Mouse (Mus musculus): ENCODE results near the gene Pmm1.

Pmm1 gene

DNA sequence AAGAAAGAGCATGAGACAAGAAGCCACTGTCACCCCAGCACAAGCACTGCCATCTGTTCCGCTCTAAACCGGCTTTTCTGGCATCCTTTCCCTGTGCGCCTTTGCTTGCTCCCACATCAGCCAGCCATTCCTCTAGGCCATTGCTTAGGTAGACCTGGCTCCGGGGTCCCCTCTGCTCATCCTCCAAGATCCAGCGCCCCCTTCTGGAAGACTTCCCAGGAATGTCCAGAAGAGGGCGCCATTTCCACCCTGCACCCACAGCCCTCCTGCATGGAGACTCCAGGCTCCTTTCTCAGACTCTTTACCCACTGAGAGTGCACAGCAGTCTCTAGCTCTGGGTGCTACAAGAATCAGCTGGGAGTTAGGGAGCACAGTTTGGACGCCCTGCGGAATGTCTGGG is 4.3 kb downstream of the Pmm1 start:
- no peak for DNase-seq (ENCODE audit: low spot score in 2 of 2)

DNA sequence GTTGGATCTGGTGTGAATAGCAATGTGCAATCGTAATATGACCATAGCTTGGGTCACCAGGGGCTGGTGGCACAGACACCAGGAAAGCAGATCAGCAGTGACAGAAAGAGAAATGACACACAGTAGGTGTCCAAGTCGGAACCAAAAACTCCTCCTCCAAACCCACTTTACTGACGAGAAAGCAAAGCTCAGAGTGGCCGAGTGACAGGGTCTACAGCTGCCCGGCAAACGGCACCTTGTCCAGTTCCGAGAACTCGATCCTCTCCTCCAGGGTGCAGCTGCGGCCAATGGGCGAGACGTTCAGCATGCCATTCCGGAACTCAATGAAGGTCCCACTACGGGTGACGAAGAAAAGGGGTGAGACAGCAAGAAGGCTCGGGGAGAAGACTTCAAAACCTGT is 5.3 kb downstream of the Pmm1 start:
- DNase-seq (ENCODE audit: low spot score in 2 of 2) = no peak

- DNase-seq (ENCODE audit: low spot score in 2 of 2) = no peak
Observed at GRCm38 (mm10) chr15:81954716-81955115, 6.0 kb downstream of the Pmm1 start.

GRCm38 (mm10) chr15:81954151-81954583 is 6.6 kb downstream of the Pmm1 start:
- DNase-seq (ENCODE audit: low spot score in 2 of 2) = no peak

DNA sequence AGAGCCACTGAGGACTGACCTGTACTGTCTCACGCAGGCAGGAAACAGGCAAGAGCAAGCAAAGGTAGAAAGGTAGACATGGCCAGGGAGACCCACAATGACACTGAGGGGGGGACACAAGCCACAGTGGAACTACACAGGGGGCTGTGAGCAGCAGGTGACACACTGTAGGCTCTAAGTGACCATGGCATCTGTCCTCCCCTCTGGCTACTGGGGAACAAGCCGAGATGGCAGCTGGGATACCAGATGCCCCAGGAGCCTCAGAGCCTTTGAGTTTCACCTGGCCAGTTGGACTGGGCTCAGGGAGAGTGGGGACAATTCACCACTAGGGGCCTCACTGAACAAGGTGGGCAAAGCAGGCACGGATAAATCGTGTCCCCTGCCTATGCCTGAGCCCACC is 8.4 kb downstream of the Pmm1 start:
- DNase-seq (ENCODE audit: low spot score in 2 of 2) = no peak

DNA sequence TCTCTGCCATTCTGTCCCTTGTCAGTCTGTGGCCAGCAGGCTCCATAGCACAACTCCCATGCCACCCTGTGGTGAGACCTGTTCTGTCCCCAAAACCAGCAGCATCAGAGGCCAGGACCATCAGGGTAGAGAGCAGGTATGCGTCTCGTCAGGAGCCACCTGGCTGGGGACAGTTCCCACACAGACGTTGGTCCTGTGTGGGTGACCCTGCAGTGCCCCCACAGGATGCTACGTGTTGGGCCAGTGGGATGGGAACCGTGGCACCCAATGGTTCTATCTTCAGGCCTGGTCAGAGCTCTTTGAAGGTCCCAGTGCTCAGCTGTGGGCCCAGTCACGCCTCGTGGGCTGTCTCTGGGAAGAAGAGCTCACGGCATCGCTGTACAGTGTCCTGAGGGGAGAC is 9.6 kb downstream of the Pmm1 start:
- DNase-seq (ENCODE audit: low spot score in 2 of 2) = no peak

GRCm38 (mm10) chr15:81950716-81951115 is 10.0 kb downstream of the Pmm1 start:
- no peak for DNase-seq (ENCODE audit: low spot score in 2 of 2)

- DNase-seq (ENCODE audit: low spot score in 2 of 2) = no peak
Observed at GRCm38 (mm10) chr15:81949476-81950131, 11.1 kb downstream of the Pmm1 start.

GRCm38 (mm10) chr15:81949076-81949475 is 11.7 kb downstream of the Pmm1 start:
- no peak for DNase-seq (ENCODE audit: low spot score in 2 of 2)

- no peak for DNase-seq (ENCODE audit: low spot score in 2 of 2)
Observed at GRCm38 (mm10) chr15:81943176-81943749, 17.5 kb downstream of the Pmm1 start.

GRCm38 (mm10) chr15:81941010-81941409 is 19.7 kb downstream of the Pmm1 start:
- no peak for DNase-seq (ENCODE audit: low spot score in 2 of 2)

- DNase-seq (ENCODE audit: low spot score in 2 of 2) = no peak
Observed at GRCm38 (mm10) chr15:81940219-81940618, 20.5 kb downstream of the Pmm1 start.

DNA sequence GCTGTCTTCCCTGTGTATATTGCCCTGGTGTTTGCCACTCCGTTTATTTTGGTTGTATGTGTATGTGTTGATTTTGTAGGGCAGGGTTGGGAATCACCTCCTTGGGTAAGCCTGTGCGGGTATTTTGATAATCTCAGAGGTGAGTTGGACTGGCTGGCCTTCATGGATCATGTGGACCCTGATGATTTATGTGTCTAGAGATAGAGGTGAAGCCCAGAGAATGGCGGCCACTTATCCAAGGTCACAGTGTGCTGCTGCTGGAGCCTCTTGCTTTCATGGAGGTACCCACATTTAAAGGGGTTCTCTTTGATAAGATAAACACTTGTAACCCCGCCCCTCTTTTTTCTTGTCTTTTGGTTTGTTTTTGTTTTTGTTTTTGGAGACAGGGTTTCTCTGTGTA is 21.0 kb downstream of the Pmm1 start:
- DNase-seq (ENCODE audit: low spot score in 2 of 2) = no peak

GRCm38 (mm10) chr15:81939157-81939715 is 21.5 kb downstream of the Pmm1 start:
- DNase-seq (ENCODE audit: low spot score in 2 of 2) = no peak

- DNase-seq (ENCODE audit: low spot score in 2 of 2) = no peak
Observed at GRCm38 (mm10) chr15:81938246-81938645, 22.5 kb downstream of the Pmm1 start.

DNA sequence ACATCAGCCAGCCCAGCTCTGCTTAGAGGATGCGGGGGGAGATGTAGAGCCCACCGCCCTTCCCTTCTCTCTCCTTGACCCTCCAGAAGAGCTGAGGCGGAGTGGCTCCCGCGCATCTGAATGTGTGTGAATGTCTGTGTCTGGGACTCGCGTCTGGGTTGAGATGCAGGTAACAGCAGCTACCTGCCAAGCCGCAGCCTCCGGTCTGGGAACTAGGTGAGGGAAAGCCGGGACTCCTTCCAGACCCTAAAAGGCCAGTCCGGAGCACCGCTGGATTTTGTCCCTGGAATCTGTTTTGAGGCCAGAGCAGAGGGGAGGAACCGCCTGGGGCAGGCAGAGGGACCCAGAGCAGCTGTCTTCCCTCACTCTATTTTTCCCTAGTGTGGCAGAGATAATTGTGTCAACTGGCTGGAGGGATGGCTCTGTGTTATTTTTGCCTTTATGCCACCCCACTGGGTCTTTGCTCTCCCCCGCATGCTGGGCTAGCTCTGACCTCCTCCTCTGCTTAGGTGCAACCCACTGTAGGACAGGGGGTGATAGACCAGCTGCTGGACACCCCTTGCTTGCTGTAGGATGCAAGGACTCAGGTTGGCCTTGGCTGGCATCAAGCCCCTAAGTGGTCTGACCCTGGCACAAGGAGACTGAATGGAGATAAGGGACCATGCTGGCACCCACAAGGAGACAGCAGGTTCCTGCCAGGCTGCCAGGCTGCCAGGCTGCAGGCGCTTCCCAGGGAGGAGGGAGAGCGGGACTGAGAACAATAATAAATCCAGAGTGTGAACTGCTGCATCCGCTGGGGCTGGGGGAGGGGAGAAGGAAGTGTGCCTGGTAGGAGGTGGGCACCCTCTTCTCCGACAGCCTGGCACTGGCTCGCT is 23.4 kb downstream of the Pmm1 start:
- no peak for DNase-seq (ENCODE audit: low spot score in 2 of 2)

GRCm38 (mm10) chr15:81936679-81937078 is 24.1 kb downstream of the Pmm1 start, which contains the start of gene Csdc2:
Gene Csdc2 (plus strand): TSS chr15:81936759.
- DNase-seq (ENCODE audit: low spot score in 2 of 2) = peak; percentile 30 to 33

- DNase-seq (ENCODE audit: low spot score in 2 of 2) = no peak
Observed at GRCm38 (mm10) chr15:81935869-81936637, 24.7 kb downstream of the Pmm1 start.

DNA sequence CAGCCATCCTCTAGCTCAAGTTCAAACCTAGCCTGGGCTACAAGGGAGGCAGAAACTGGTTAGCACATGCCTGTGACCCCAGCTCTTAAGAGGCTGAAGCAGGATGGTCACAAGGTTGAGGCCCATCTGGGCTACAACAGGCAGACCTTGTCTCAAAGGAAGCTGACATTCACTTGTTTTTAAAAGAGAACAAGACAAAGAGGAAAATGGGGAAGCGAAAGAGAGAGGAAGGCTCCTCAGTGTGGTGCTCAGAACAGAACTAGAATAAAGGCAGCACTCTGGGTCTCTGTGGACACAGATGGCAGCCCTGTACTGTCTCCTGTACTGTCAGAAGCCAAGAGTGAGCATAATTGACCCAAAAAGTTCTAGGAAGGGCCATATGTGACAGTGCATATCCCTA is 26.7 kb downstream of the Pmm1 start:
- no peak for DNase-seq (ENCODE audit: low spot score in 2 of 2)

DNA sequence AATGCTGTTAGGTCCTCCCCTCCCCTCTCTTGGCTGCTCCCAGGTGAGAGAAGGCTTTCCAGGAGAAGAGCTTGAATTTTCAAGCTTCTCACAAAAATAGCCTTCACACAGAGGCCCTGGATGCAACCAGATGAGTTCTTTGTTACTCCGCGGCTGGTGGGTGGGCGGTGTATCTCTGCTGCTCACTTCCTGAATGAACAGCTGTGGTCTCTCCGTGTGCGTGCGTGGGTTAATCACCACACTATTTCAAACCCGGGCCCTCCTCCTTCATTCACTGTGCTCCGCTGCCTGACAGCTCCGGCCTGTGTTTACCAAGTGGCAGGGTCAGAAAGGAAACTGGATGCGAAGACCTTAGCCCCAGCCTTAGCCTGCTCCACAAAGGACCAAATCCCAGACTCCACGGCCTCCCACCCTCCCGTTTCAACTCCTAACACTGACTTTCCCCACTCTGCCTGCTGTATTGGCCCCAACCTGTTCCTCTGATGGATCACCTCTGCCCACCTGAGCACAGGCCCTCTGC is 27.7 kb downstream of the Pmm1 start:
- DNase-seq (ENCODE audit: low spot score in 2 of 2) = no peak

DNA sequence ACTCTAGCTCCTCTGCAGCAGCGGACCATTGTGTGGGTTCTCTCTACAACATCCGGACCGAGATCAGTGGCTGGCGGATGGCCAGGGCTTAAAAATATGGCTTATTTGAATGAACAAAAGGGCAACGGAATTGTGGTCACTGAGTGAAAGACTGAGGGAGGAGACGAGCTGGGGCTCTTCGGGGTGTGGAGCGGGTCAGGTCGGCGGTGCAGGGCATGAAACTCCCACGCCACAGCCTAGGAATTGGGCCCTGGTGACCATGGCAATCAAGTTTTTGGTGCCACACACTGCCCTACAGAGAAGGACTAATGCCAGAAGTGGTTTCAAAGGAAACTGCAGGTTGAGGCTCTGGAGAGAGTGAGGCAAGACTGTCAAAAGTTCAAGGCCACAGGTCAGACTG is 32.5 kb downstream of the Pmm1 start:
- no peak for DNase-seq (ENCODE audit: low spot score in 2 of 2)
